Mouse (Mus musculus): ENCODE data around the gene 2310061I04Rik.
"Not testable (repeated sequence)": the region's sequence is repeated elsewhere in the genome, so short reads cannot be mapped to it uniquely, and the experiment has no call there.

2310061I04Rik gene

DNA sequence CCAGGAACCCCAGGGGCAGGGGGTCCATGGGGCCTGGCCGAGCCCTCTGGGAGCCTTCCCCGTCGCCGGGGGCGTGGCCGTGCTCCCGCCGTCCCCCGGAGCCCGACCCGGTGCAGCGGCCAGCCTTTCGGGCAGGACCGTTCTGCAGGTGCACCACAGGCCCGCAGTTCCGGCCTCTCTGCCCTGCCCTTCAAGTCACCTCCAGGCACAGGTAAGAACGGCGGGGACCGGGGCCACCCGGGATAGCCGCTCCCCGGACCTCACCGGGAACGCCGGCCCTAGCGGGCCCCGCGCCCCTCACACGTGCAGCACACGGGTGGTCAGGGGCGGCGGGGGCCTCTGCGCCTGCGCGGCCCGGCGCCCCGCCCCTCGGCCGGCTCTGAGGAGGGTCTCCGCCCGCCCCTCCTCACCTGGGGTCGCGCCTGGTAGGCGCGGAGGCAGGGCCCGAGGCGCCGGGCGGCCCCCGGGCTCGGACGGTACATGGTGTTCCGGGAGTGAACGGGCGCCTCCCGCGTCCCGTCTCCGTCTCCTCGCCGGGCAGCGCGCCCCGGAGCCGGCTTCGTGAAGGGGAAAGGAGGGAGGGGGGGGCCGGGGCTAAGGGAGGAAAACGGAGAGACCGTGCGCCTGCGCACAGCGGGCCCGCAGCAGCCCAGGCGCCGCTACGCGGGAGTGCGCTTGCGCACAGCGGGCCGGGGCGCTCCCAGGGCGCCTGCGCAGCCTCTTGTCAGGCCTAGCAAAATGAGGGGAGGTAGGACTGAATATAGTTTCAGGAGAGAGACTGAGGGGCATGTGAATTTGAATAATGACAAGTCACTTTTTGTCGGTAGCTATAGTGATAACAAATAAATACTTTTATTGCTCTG lies at the start of gene 2310061I04Rik:
Gene 2310061I04Rik (minus strand): TSS at position 651 of the 863 bp plus-strand sequence.
- DNase-seq (ENCODE audit: low spot score in 2 of 2): peak; percentile 76 to 83

DNA sequence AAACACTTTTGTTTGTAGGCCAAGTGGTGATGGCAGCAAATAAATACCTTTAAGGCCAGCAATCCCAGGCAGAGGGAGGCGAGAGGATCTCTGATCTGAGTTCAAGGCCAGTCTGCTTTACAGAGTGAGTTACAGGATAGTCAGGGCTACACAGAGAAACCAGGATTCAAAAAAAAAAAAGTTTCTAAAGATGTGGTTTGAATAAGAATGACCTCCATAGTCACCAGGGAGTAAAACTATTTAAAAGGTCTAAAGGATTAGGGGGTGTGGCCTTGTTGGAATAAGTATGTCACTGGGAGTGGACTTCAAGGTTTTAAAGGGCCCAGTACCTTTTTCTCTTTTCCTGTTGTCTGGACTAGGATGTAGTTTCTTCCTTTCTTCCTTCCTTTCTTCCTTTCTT lies 42.7 kb upstream of the 2310061I04Rik start:
- no peak for DNase-seq (ENCODE audit: low spot score in 2 of 2)

DNA sequence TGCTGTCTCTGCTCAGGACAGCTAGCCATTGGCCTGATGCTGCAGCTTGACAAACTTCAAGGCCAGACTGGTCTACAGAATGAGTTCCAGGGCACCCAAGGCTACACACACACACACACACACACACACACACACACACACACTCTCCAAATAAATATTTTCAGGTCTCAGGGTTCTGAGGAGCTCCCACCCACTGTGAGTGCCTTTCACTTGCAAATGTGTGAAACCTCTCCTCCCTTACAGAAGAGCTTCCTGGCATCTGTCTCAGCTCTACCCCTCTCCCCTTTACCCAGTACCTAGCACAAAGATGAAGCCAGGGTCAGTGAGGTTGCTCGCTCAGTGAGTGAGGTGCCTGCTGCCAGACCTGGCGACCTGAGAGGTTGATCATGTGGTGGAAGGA lies 41.9 kb upstream of the 2310061I04Rik start:
- no peak for DNase-seq (ENCODE audit: low spot score in 2 of 2)

DNA sequence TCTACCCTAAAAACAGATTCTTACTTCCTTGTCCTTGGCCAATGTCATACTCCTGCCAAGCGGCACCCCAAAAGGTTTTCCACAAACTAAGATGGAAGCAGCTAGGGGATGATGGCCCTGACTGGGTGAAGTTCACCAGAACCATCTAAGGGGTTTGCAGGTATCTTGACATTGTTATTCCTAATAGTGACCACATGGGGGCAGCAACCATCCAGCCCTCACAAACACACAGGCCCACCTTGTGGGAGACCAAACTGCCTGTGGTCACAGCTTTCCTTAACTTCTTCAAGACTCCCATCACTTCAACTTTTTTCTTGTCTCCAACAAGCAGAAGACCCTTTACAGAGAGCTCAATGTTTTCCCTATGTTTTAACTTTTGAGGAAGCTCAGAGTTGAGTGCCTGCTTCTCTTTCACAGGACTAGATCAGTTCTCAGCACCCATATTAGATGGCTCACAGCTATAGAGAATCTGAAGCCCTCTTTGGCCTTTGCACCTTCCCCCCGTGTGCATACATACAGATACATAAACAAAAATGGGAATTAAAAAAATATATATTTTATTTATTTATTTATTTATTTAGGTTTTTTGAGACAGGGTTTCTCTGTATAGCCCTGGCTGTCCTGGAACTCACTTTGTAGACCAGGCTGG lies 40.6 kb upstream of the 2310061I04Rik start:
- no peak for DNase-seq (ENCODE audit: low spot score in 2 of 2)

GRCm38 (mm10) chr17:35935763-35936162 lies 38.5 kb upstream of the 2310061I04Rik start:
- not testable (repeated sequence) for DNase-seq (ENCODE audit: low spot score in 2 of 2)

- no peak for DNase-seq (ENCODE audit: low spot score in 2 of 2)
Observed at GRCm38 (mm10) chr17:35932608-35933007, 35.4 kb upstream of the 2310061I04Rik start.

DNA sequence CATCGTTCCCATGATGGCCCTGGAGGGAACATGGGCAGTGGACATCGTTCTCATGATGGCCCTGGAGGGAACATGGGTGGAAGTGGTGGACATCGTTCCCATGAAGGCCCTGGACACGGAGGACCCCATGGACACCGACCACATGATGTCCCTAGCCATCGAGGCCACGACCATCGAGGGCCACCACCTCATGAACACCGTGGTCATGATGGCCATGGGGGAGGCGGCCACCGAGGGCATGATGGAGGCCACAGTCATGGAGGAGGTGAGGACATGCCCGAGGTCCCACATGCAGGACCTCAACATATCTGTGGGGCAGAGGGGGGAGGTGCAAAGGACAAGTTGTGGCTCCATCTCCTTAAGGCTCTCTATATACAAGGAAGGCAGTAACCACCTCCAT lies 33.4 kb upstream of the 2310061I04Rik start:
- no peak for DNase-seq (ENCODE audit: low spot score in 2 of 2)

DNA sequence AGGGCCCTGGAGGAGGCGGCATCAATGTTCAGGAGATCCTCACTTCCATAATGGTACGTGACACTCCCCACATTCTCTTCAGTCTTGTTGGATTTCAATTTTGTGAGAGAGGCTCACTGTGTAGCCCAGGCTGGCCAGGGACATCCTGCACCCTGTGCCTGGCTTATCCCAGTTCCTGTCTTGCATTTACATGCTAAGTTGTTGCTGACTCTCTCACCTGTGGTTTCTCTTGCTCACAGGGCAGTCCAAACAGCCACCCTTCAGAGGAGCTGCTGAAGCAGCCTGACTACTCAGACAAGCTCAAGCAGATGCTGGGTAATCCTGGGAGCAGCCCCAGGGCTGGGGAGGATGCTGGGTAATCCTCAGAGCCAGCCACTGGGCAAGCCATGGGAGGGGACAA lies 32.3 kb upstream of the 2310061I04Rik start:
- DNase-seq (ENCODE audit: low spot score in 2 of 2): no peak

- no peak for DNase-seq (ENCODE audit: low spot score in 2 of 2)
Observed at GRCm38 (mm10) chr17:35927471-35927870, 30.2 kb upstream of the 2310061I04Rik start.

GRCm38 (mm10) chr17:35923281-35923680 lies 26.1 kb upstream of the 2310061I04Rik start:
- DNase-seq (ENCODE audit: low spot score in 2 of 2): no peak

DNA sequence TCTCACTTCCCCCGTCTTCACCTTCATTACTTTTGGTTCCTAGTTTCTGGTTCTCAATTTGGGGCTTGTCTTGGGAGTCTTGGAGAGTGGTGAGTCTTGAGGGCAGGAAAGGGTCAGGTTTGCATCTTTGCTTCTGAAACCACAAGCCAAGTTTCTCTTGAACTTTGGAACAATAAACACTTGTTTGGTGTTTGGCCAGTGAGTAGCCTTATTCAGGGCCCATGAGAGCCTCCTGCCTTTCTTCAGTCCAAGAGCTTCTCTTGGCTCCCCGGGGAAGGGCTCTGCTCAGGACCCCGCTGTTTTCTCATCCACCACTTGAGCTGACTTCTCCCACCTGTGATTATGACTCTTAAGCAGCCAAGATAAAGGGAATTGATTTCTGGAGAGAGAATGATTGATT lies 25.3 kb upstream of the 2310061I04Rik start:
- DNase-seq (ENCODE audit: low spot score in 2 of 2): no peak

GRCm38 (mm10) chr17:35921710-35922109 lies 24.5 kb upstream of the 2310061I04Rik start:
- DNase-seq (ENCODE audit: low spot score in 2 of 2): no peak

GRCm38 (mm10) chr17:35920862-35921562 lies 23.8 kb upstream of the 2310061I04Rik start:
- DNase-seq (ENCODE audit: low spot score in 2 of 2): no peak

DNA sequence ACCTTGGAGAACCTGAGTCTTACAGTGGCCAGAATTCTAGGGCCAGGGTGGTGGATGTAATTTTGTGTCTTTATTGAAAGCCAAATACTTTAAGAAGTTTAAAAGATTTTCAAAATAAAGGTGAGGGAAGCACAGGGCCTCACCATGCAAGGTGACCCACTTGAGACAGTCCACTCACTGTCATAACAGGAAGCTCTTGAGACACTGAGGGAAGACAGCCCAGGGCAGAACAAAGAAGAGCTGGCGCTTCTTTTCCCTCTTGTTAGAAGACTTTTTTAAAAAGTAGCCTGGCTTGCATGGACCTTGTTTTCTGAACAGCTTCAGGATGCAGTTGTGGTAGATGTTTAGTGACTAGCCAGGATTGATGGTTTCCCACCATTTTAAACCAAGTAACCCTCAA lies 23.2 kb upstream of the 2310061I04Rik start:
- no peak for DNase-seq (ENCODE audit: low spot score in 2 of 2)

GRCm38 (mm10) chr17:35919864-35920301 lies 22.7 kb upstream of the 2310061I04Rik start:
- no peak for DNase-seq (ENCODE audit: low spot score in 2 of 2)

- peak; percentile 81 to 89 for DNase-seq (ENCODE audit: low spot score in 2 of 2)
Observed at GRCm38 (mm10) chr17:35919060-35919715, 22.0 kb upstream of the 2310061I04Rik start.

DNA sequence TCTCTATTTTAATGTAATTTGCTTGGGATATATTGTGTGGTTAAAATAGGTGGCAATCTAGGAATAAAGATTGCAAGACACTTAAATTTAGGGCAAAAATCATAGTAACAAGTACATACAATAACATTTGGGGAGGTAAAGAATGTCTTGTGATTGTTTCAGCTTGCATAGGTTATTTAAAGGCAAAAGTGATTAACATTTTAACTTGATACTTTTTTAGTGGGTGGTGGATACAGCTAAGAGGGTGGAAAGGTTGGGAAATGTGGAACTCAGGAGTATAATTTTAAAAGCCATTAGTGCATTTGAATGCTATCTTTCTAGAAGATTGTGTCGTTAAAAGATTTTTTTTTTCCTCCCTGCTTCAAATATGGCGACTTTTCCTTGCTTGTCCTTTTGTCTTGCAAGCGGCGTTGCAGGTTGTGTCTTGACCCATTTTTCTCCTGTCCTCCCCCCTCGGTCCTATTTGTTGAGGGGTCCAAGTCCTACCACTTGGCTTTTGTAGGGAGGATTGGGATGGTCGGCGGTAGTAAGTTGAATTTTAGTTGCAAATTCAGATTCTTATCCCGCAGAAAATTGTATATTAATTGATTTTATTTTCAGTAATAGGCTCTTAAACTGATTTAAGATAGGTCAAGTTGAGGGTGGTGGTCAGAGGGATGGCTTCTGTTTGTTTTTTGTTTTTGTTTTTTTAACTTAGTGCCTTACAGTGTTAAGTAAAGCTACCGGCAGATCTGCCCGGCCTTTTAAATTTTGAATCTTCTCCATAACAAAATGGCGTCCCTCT lies 21.2 kb upstream of the 2310061I04Rik start:
- DNase-seq (ENCODE audit: low spot score in 2 of 2): no peak

- no peak for DNase-seq (ENCODE audit: low spot score in 2 of 2)
Observed at GRCm38 (mm10) chr17:35917463-35918251, 20.4 kb upstream of the 2310061I04Rik start.

GRCm38 (mm10) chr17:35917143-35917462 lies 19.9 kb upstream of the 2310061I04Rik start:
- DNase-seq (ENCODE audit: low spot score in 2 of 2): no peak

Data from urinary bladder, adult 18-20 months (tissue).